Mouse (Mus musculus): ENCODE measurements around the gene Slc11a2.

DNA sequence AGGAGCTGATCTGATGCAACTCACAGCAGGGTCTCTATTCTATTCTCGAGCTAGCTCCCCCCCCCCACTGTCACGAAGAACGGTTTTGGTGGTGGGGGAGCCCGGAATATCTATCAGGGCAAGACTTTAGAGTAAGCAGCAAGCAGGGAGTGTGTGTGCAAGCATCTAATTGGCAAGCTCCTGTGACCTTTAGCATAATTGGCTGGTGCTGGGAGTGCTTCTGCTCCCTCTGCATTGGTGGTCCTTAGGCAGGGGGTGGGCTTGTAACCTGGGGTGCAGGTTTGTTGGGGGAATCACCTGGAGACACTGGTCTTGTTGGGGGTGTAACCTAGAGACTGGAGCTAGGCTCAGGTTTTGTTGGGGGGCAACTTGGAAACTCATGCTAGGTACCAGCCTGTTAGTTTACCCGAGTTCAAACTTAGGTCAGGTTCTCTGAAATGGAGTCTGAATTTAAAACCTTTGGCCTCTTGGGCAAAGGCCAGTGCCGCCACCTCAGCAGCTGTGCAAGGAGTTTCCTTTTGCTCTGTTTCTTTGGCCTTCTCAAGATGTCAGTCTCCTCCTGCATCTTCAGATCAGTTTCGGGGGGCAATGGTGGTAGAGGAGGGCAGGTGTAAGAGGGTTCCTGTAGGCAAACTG lies 31.6 kb upstream of the Slc11a2 start:
- no peak for TF ChIP-seq TCF12 (IDR thresholded peaks at IDR 0.05; ENCODE audit: low read depth, low read length)
- no peak for TF ChIP-seq CTCF (conservative IDR thresholded peaks at IDR 0.05 in 1 of 2, IDR thresholded peaks at IDR 0.05 in 1 of 2; ENCODE audit: low read depth in 2 of 2, low read length in 2 of 2)
- TF ChIP-seq NELFE (IDR thresholded peaks at IDR 0.05; ENCODE audit: low read depth, low read length): no peak
- TF ChIP-seq POLR2A (IDR thresholded peaks at IDR 0.05; ENCODE audit: low read depth, low read length): no peak
- no peak for TF ChIP-seq RAD21 (IDR thresholded peaks at IDR 0.05; ENCODE audit: low read depth, low read length)
- no peak for TF ChIP-seq ZKSCAN1 (IDR thresholded peaks at IDR 0.05; ENCODE audit: borderline replicate concordance, low read depth, low read length)
- TF ChIP-seq EP300 (IDR thresholded peaks at IDR 0.05; ENCODE audit: low read length): no peak
- TF ChIP-seq MEF2A (IDR thresholded peaks at IDR 0.05; ENCODE audit: borderline replicate concordance, low read depth, low read length): no peak

All from CH12.LX (cell line).